Mouse (Mus musculus): ENCODE data around the gene Foxn3.

DNA sequence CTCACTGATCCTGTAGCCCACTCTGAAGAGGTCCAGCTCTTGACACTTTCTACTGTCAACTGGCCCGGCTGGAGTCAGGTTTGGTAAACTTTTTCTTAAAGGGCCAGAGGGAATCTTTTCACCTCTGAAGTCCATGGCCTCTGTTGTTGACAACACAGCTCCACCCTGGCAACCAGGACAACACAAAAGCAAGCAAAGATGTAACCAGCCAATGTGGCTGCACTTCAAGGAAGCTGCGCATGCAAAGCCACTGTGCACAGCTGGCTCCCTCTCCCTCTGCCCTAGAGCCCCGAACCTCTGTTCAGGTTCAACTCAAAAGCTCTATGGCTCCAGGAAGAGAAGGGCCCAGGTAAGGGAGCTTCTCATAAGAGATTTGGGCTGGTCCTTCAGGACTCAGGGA, 216.4 kb downstream of the Foxn3 start:
- TF ChIP-seq EP300 (IDR thresholded peaks at IDR 0.05; ENCODE audit: low read length): no peak
- TF ChIP-seq E2F4 (IDR thresholded peaks at IDR 0.05; ENCODE audit: insufficient replicate concordance, low read depth, low read length): no peak
- TF ChIP-seq CTCF (conservative IDR thresholded peaks at IDR 0.05 in 1 of 2, IDR thresholded peaks at IDR 0.05 in 1 of 2; ENCODE audit: low read depth in 2 of 2, low read length in 2 of 2): no peak
- TF ChIP-seq MAFK (IDR thresholded peaks at IDR 0.05; ENCODE audit: insufficient replicate concordance, low read length): no peak
- no peak for TF ChIP-seq PAX5 (IDR thresholded peaks at IDR 0.05; ENCODE audit: low read length)
- TF ChIP-seq HCFC1 (IDR thresholded peaks at IDR 0.05; ENCODE audit: low read depth, low read length): no peak
- no peak for TF ChIP-seq ZMIZ1 (IDR thresholded peaks at IDR 0.05; ENCODE audit: low read depth, low read length)
- no peak for TF ChIP-seq MXI1 (IDR thresholded peaks at IDR 0.05; ENCODE audit: low read depth, low read length)
- TF ChIP-seq POLR2A (IDR thresholded peaks at IDR 0.05; ENCODE audit: low read depth, low read length): no peak
- no peak for TF ChIP-seq USF2 (conservative IDR thresholded peaks at IDR 0.05; ENCODE audit: low read depth, low read length)
- no peak for TF ChIP-seq MAZ (IDR thresholded peaks at IDR 0.05; ENCODE audit: low read depth, low read length)

All from CH12.LX (cell line).